Mouse (Mus musculus) liver, embryonic 14.5 days (tissue): Measurements from ENCODE around the gene Tnik.

Experiments used
- CTCF ChIP-seq: IDR thresholded peaks from 2 replicates; pipeline ENCODE4 v1.5.1; 2016; ENCODE audit warnings: antibody characterized with exemption, low read depth, control low read depth
- EP300 ChIP-seq: IDR thresholded peaks from 2 replicates; pipeline ENCODE4 v1.6.1; 2016; ENCODE audit warnings: antibody characterized with exemption, low read depth

DNA sequence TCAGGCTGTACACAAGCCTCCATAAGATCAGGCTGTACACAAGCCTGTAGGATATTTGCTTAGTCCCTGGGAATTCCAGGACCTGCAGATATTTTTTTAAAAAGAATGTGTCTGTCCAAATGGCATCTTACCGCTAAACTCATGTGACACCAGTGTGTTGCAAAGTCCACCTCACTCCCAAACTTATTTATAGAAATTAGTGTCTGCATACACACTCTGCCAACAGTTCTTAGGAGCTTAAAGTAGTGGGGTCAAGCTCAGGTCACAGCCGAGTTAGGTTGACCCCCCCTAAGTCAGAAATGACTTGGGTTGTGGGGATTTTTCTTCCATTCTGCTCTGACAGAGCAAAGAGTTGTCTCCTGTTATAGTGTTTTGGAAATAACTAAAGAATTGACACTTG, 168.4 kb downstream of the Tnik start:
- TF ChIP-seq CTCF (no peak), EP300 (no peak)
